Mouse (Mus musculus) hindbrain, embryonic 10.5 days (tissue): ENCODE data around the gene Apol7a. TPM values are rescaled to one million over a fixed set of nuclear protein-coding genes. Genes with fewer than 3 reads are reported as not detected.

ENCODE experiments used
- polyA plus RNA-seq: library from polyadenylated mRNA; unstranded; fragments of >200 nt; fragmentation: Nextera tagmentation; extraction: Ambion mirVana; gene quantifications from 2 replicates; pipeline ENCODE4 v1.2.1, GENCODE M21; 2016

Apol7a gene
- polyA plus RNA-seq, 1 experiment from 2014 or later: not detected

Other genes with a start within 250 kb of the Apol7a start
- gene Rbfox2, start 92.1 kb downstream of the Apol7a start, polyA plus RNA-seq: 50.6 and 77.8 TPM in 2 replicates
- 0.04 TPM in 1 of 2 replicates, not detected in the other for gene Apol9a, start 12.0 kb upstream of the Apol7a start, polyA plus RNA-seq
- not detected in 2 replicates for gene Apol7b, start 48.4 kb upstream of the Apol7a start, polyA plus RNA-seq
- not detected in 2 replicates for gene Apol10a, start 77.9 kb upstream of the Apol7a start, polyA plus RNA-seq
- gene Apol11a, start 109.2 kb upstream of the Apol7a start, polyA plus RNA-seq: not detected in 2 replicates
- not detected in 2 replicates for gene Apol7c, start 134.2 kb upstream of the Apol7a start, polyA plus RNA-seq
- gene 1700025B11Rik, start 162.8 kb upstream of the Apol7a start, polyA plus RNA-seq: not detected in 2 replicates
- not detected in 2 replicates for gene Apol10b, start 197.0 kb upstream of the Apol7a start, polyA plus RNA-seq
- gene Gm36245, start 200.1 kb upstream of the Apol7a start, polyA plus RNA-seq: not detected in 2 replicates
- not detected in 2 replicates for gene Apol11b, start 244.2 kb upstream of the Apol7a start, polyA plus RNA-seq